Mouse (Mus musculus) testis, postnatal 14 days (tissue): ENCODE results near the gene Surf4.
"Not testable (repeated sequence)": the region's sequence is repeated elsewhere in the genome, so short reads cannot be mapped to it uniquely, and the experiment has no call there.

Source experiments
- DNase-seq: peaks from one replicate; pipeline ENCODE4 v3.0.0; 2021; ENCODE audit warnings: low spot score

The Surf4 gene

GRCm38 (mm10) chr2:26902467-26903220 is 31.1 kb downstream of the Surf4 start, which contains the start of gene Surf6:
Gene Surf6 (minus strand): TSS chr2:26902879.
- peak; percentile 95 for DNase-seq

GRCm38 (mm10) chr2:26901834-26902400 is 31.8 kb downstream of the Surf4 start:
- no peak for DNase-seq

GRCm38 (mm10) chr2:26900731-26901130 is 33.0 kb downstream of the Surf4 start:
- no peak for DNase-seq

- DNase-seq, result no peak
These were observed 37.8 kb downstream of the Surf4 start for GRCm38 (mm10) chr2:26895898-26896297.

DNA sequence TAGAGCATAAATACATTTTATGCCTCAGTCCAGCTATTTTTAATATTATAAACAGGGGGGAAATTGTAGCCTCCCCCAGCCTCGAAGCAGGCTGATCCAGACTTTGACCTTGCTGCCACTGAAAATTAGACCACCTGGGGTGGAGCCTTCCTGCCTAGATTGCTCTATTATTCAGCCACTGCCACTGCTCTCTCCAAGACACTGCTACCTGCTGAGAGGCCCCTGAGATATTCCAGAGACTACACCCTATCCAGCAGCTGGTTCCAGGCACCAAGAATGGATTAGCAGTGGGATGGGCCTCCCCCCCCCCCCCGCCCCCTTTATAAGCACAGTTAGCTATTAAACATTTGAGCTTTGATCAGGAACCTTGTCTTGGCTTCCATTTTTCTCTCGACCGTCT is 47.6 kb downstream of the Surf4 start:
- not testable (repeated sequence) for DNase-seq

DNA sequence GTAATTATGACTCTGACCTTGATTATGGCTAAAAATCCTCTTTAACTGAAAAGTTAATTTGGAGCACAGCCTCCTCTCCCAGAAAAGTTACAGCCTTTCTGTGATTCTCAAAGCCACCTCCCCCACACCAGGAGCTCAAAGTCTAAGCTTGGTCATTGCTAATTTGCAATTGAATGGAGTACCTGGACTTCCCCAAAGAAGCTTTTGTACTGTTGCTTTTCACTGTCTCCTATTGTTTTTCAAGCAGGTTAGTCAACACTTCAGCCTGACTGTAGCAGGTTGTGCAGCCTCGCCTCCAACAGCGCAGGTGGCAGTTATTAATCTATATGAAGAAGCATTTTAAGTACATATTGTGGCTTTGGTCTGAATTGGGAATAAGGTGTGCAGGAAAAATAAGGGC is 48.2 kb downstream of the Surf4 start:
- not testable (repeated sequence) for DNase-seq

- no peak for DNase-seq
These were observed 55.2 kb downstream of the Surf4 start for GRCm38 (mm10) chr2:26878571-26878970.

- DNase-seq, result no peak
These were observed 63.1 kb downstream of the Surf4 start for GRCm38 (mm10) chr2:26870666-26871065.
